Mouse (Mus musculus): ENCODE measurements at regions not wholly inside any gene's neighbourhood (a gene's known extent, or its start where the extent isn't known, plus 50 kb on each side); places are given as distances from the start of the nearest gene placed in this dataset.

DNA sequence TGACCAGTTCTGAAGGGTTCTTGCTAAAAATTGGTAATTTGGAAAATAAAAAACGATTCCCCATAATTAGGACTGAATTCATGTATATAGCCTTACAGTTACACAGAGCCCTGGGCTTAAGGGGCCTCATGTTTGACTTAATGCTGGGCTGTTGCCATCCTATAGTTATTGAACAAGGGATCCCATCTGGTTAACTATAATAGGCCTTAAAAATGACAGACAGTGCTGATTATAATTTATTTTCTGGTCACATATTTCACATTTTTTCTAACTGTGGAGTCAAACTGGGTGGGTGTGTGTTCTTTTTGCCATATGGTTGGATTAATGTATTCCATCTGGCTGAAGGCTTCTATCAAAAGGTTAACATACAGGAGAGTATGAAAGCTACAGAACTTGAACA, 238.5 kb upstream of the Rgmb start:
- Histone ChIP-seq H3K27ac (ENCODE audit: control insufficient read depth, insufficient read depth, low read depth, low read length) (no peak overlapping the region), H3K27me3 (ENCODE audit: control insufficient read depth, insufficient read depth, low read length) (no peaks in the 10 kb centered on the region)
- TF ChIP-seq CTCF (IDR thresholded peaks at IDR 0.05; ENCODE audit: control insufficient read depth, insufficient read depth, insufficient replicate concordance, low read depth, low read length) (no peak), POLR2A (IDR thresholded peaks at IDR 0.05; ENCODE audit: control insufficient read depth, low read depth, low read length) (no peak)

DNA sequence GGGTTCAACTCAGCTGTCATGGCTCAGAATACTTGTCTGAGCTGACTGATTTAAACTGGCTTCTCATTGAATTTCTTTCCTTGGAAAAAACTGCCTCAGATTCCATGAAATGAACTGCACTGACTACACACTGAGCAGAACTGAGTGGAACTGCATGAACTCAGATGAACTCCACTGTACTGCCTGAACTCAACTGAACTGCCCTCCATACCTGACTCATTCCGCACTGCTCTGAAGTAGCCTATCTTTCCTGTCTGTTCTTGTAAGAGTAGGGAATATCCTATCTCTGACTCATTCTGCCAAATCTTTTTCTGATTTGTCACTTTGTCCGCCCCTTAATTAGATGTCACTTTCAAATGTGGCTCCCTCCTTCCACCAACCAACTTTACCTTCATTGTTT, 237.0 kb upstream of the Rgmb start:
- Histone ChIP-seq H3K4me3 (ENCODE audit: control insufficient read depth, low read depth, low read length) (no peak overlapping the region), H3K27ac (ENCODE audit: control insufficient read depth, insufficient read depth, low read depth, low read length) (no peak overlapping the region), H3K36me3 (ENCODE audit: control insufficient read depth, insufficient read depth, low read length) (no peaks in the 10 kb centered on the region), H3K27me3 (ENCODE audit: control insufficient read depth, insufficient read depth, low read length) (no peaks in the 10 kb centered on the region), H3K4me1 (ENCODE audit: control insufficient read depth, insufficient read depth, low read length) (no peaks in the 10 kb centered on the region)
- TF ChIP-seq POLR2A (IDR thresholded peaks at IDR 0.05; ENCODE audit: control insufficient read depth, low read depth, low read length) (no peak), CTCF (IDR thresholded peaks at IDR 0.05; ENCODE audit: control insufficient read depth, insufficient read depth, insufficient replicate concordance, low read depth, low read length) (no peak)

More for the DNA sequence above, 238.5 kb upstream of the Rgmb start:
- H3K36me3 ChIP-seq (ENCODE audit: control insufficient read depth, insufficient read depth, low read length) = no peaks in the 10 kb centered on the region
- H3K4me1 ChIP-seq (ENCODE audit: control insufficient read depth, insufficient read depth, low read length) = no peaks in the 10 kb centered on the region
- H3K4me3 ChIP-seq (ENCODE audit: control insufficient read depth, low read depth, low read length) = no peak overlapping the region

DNA sequence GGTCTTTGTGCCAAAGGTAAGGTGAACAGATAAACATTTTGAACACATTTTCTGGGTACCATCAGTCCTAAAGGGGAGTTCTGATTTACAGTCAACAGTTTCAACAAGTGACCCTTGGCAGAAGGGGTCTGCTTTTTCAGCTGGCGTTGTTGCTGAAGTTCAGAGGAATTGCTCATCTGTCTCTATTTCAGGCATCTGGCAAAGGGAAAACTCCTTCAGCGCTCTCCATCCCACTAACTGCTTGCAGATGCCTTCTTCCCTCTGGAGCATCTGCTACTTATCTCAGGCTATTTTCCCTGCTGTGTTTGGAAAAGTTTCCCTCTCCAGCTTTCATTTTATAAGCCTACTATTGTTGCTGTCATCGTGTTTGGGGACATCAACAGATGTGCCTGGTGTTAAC, 223.6 kb upstream of the Rgmb start:
- TF ChIP-seq CTCF (IDR thresholded peaks at IDR 0.05; ENCODE audit: control insufficient read depth, insufficient read depth, insufficient replicate concordance, low read depth, low read length) = no peak
- TF ChIP-seq POLR2A (IDR thresholded peaks at IDR 0.05; ENCODE audit: control insufficient read depth, low read depth, low read length) = no peak
- Histone ChIP-seq H3K36me3 (ENCODE audit: control insufficient read depth, insufficient read depth, low read length) (no peaks in the 10 kb centered on the region), H3K27me3 (ENCODE audit: control insufficient read depth, insufficient read depth, low read length) (no peaks in the 10 kb centered on the region), H3K27ac (ENCODE audit: control insufficient read depth, insufficient read depth, low read depth, low read length) (no peak overlapping the region), H3K4me3 (ENCODE audit: control insufficient read depth, low read depth, low read length) (no peak overlapping the region), H3K4me1 (ENCODE audit: control insufficient read depth, insufficient read depth, low read length) (no peaks in the 10 kb centered on the region)

DNA sequence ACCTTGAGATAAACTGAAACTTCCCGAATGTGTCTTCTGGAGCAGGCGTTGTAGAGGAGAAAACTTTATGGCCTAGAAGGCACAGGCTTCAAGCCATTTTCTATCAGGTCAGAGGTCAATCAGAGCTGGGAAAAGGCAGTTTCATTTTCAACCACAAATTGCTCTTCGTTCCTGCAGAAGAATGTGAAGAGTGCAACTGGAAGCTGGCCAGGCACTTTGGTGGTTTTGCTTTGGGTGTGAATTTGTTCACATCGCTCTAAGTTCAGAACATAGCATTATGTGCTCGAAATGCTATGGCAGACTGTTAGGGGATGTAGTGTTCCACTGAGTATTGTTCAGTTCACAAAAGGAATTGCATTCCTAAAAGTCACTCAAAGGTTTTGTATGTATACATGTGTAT, 220.9 kb upstream of the Rgmb start:
- TF ChIP-seq CTCF (IDR thresholded peaks at IDR 0.05; ENCODE audit: control insufficient read depth, insufficient read depth, insufficient replicate concordance, low read depth, low read length) (no peak), POLR2A (IDR thresholded peaks at IDR 0.05; ENCODE audit: control insufficient read depth, low read depth, low read length) (no peak)
- no peaks in the 10 kb centered on the region for H3K4me1 ChIP-seq (ENCODE audit: control insufficient read depth, insufficient read depth, low read length)
- H3K4me3 ChIP-seq (ENCODE audit: control insufficient read depth, low read depth, low read length) = no peak overlapping the region
- no peaks in the 10 kb centered on the region for H3K27me3 ChIP-seq (ENCODE audit: control insufficient read depth, insufficient read depth, low read length)
- H3K36me3 ChIP-seq (ENCODE audit: control insufficient read depth, insufficient read depth, low read length) = no peaks in the 10 kb centered on the region
- H3K27ac ChIP-seq (ENCODE audit: control insufficient read depth, insufficient read depth, low read depth, low read length) = no peak overlapping the region

DNA sequence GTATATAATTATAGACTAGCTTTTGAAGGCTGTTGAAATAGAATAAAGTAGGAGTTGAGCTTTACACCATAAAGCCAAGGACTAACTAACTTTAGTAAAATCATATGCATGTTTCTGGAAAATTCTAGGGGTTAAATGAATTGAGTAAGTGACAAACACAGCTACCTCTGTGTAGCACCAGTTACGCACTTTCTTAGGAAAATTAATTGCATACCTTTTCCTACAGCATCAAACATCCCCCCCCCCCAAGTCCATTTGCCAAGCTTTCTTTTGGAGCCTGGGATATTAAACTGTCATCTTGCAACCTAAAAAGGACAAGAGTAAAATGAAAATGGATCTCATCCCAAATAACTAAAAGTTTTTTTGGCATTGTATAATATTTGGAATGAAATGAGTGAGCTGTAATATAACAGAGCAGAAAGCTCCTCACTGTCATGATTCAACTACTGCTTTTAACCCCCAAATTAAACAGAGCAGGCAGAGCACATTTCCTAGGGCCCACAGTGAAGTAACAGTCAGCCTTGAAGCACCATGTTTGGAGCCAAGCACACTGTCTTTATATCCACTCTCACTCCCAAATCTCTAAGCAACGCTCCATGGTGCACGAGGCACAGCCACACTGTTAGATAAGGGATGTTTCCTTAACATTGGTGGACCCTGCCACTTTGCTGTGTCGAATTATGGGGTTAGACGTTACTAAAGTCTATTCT, 210.9 kb upstream of the Rgmb start:
- Histone ChIP-seq H3K27me3 (ENCODE audit: control insufficient read depth, insufficient read depth, low read length) (no peaks in the 10 kb centered on the region), H3K4me3 (ENCODE audit: control insufficient read depth, low read depth, low read length) (no peak overlapping the region), H3K27ac (ENCODE audit: control insufficient read depth, insufficient read depth, low read depth, low read length) (no peak overlapping the region), H3K36me3 (ENCODE audit: control insufficient read depth, insufficient read depth, low read length) (no peaks in the 10 kb centered on the region), H3K4me1 (ENCODE audit: control insufficient read depth, insufficient read depth, low read length) (no peaks in the 10 kb centered on the region)
- TF ChIP-seq CTCF (IDR thresholded peaks at IDR 0.05; ENCODE audit: control insufficient read depth, insufficient read depth, insufficient replicate concordance, low read depth, low read length) (no peak), POLR2A (IDR thresholded peaks at IDR 0.05; ENCODE audit: control insufficient read depth, low read depth, low read length) (no peak)

DNA sequence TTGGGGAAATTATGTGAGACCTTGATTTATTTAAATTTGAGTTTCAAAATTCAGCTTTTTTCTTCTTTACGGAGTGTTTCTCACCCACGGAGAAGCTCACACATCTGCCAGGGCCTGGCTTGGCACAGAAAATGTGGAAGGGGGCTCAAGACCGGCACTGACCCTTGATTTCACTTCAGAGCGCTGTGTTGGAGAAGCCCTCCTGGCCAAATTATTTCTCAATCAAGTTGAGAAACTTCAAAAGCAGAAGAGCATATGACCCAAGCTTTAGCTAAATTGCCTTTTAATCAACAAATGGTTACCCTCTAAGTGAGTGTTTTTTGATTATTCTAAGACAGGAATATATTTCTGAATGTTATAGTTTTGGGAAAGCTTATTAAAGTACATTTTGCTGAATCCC, 197.2 kb upstream of the Rgmb start:
- H3K36me3 ChIP-seq (ENCODE audit: control insufficient read depth, insufficient read depth, low read length) = no peaks in the 10 kb centered on the region
- H3K4me3 ChIP-seq (ENCODE audit: control insufficient read depth, low read depth, low read length) = no peak overlapping the region
- no peak overlapping the region for H3K27ac ChIP-seq (ENCODE audit: control insufficient read depth, insufficient read depth, low read depth, low read length)
- H3K4me1 ChIP-seq (ENCODE audit: control insufficient read depth, insufficient read depth, low read length) = no peaks in the 10 kb centered on the region
- TF ChIP-seq POLR2A (IDR thresholded peaks at IDR 0.05; ENCODE audit: control insufficient read depth, low read depth, low read length) (no peak), CTCF (IDR thresholded peaks at IDR 0.05; ENCODE audit: control insufficient read depth, insufficient read depth, insufficient replicate concordance, low read depth, low read length) (no peak)
- H3K27me3 ChIP-seq (ENCODE audit: control insufficient read depth, insufficient read depth, low read length) = no peaks in the 10 kb centered on the region

DNA sequence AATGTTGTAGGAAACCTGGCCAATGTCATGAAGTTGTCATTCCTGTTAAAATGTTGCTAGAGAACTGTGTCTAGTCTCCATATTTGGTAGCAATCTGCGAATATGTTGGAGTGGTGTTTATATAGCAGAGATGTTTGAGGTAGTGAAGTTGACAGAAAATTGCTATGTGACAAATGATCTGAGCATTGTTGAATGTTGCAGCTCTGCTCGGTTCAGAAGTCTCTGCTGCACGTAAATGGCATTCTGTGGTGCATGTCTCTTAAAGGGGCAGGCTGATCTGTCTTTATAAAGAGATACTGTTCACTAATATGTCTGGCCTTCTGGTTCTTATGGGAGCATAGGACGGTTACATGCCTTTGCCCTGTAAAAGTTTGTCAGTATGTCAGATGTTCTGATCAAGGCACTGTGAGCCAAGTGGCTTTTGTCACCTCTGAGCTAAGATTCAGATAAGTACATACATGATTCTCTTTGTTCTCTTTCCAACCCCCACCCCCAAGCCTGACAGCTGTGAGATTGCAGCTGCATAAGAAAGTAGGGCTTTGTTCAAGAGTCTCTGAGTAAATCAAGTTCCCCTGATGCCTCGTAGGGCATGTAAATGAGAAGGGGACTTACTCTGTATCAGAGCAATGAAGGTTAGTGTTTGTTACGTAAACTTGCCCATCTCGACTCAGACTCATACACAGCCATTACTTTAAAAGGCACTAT, 174.2 kb upstream of the Rgmb start:
- no peaks in the 10 kb centered on the region for H3K4me1 ChIP-seq (ENCODE audit: control insufficient read depth, insufficient read depth, low read length)
- TF ChIP-seq POLR2A (IDR thresholded peaks at IDR 0.05; ENCODE audit: control insufficient read depth, low read depth, low read length) (no peak), CTCF (IDR thresholded peaks at IDR 0.05; ENCODE audit: control insufficient read depth, insufficient read depth, insufficient replicate concordance, low read depth, low read length) (no peak)
- no peak overlapping the region for H3K27ac ChIP-seq (ENCODE audit: control insufficient read depth, insufficient read depth, low read depth, low read length)
- H3K4me3 ChIP-seq (ENCODE audit: control insufficient read depth, low read depth, low read length) = no peak overlapping the region
- H3K36me3 ChIP-seq (ENCODE audit: control insufficient read depth, insufficient read depth, low read length) = no peaks in the 10 kb centered on the region
- H3K27me3 ChIP-seq (ENCODE audit: control insufficient read depth, insufficient read depth, low read length) = no peaks in the 10 kb centered on the region

Data from testis, adult 2 months (tissue).